Mouse (Mus musculus): ENCODE data around the gene Arvcf.

DNA sequence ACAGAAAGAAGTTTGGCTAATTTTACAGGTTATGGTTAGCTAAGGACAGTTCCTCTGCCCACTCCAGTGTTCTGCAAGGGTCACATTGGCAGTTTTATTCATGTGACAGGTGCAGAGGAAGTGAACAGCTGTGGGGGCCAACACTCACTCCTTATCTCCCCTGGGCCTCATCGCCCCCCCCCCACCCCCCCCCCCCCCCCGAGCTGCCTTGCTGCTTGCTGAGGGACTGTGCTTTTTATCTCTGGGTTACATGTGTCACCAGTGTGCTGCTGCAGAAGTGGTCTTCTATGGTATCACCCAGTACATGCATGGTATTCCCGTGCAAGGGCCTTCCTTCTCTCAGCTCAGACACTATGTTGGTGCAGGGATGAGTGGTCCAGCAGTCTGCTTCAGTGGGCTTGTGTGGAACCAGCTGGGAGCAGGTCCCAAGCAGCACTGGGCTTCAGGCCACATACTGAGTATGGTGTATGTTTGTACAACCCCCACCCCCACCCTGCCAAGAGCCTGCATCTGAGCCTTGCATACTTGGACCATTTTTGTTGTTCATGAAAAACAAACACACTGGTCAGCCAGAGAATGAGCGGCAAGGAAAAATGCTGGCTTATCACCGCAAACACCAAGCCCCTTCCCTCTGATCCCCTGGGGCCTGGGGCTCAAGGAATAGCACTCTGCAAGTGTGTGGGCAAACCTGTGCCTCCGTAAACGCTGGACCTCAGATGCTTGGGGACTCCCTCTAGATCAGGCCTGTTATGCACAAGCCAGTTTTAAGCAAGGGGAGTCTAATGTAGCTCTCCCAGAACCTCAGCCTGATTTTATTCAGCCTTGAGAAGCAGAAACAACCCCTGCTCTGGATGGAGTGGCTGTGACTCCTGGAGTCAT is 40.0 kb downstream of the Arvcf start:
- TF ChIP-seq CTCF (IDR thresholded peaks at IDR 0.05; ENCODE audit: low read depth), result no peak
- peak; percentile 57 for TF ChIP-seq EP300 (IDR thresholded peaks at IDR 0.05; ENCODE audit: low read depth)
